Mouse (Mus musculus): ENCODE measurements around the gene Dnajb7. TPM values are rescaled to one million over a fixed set of nuclear protein-coding genes. Genes with fewer than 3 reads are reported as not detected.

Dnajb7 gene
- polyA plus RNA-seq, 1 experiment from 2014 or later = 1.2 TPM

- H3K9ac ChIP-seq (ENCODE audit: low read depth, low read length) = no peak overlapping the region
- peaks cover 8% of the 10 kb centered on the region; the same call in 1 of the 2 replicates for H3K36me3 ChIP-seq (ENCODE audit: control insufficient read depth, insufficient read depth, low read length)
- no peaks in the 10 kb centered on the region for H3K4me1 ChIP-seq (replicated peaks; ENCODE audit: control insufficient read depth, insufficient read depth, low read length)
- H3K4me3 ChIP-seq (ENCODE audit: low read depth, low read length) = no peak overlapping the region
- H3K4me2 ChIP-seq (replicated peaks; ENCODE audit: low read depth, low read length) = no peak overlapping the region
- no peaks in the 10 kb centered on the region for H3K27me3 ChIP-seq (ENCODE audit: control insufficient read depth, insufficient read depth, low read length)
- no peak overlapping the region for H3K27ac ChIP-seq (ENCODE audit: low read depth, low read length)
- 98% methylated on average over 5 of the region's 5 CpGs for WGBS
- DNase-seq (ENCODE audit: low spot score) = no peak
- ATAC-seq (ENCODE audit: low FRiP score) = no peak
- no peaks in the 10 kb centered on the region for H3K9me3 ChIP-seq (ENCODE audit: control insufficient read depth, low read length)
Observed at GRCm38 (mm10) chr15:81386327-81386726, 21.8 kb downstream of the Dnajb7 start.

- no peak overlapping the region for H3K4me3 ChIP-seq (ENCODE audit: low read depth, low read length)
- no peaks in the 10 kb centered on the region for H3K9me3 ChIP-seq (ENCODE audit: control insufficient read depth, low read length)
- no peak overlapping the region for H3K27ac ChIP-seq (ENCODE audit: low read depth, low read length)
- peaks cover 11% of the 10 kb centered on the region for H3K36me3 ChIP-seq (ENCODE audit: control insufficient read depth, insufficient read depth, low read length)
- no peak for DNase-seq (ENCODE audit: low spot score)
- no peak overlapping the region for H3K9ac ChIP-seq (ENCODE audit: low read depth, low read length)
- H3K4me2 ChIP-seq (replicated peaks; ENCODE audit: low read depth, low read length) = no peak overlapping the region
- no peaks in the 10 kb centered on the region for H3K4me1 ChIP-seq (replicated peaks; ENCODE audit: control insufficient read depth, insufficient read depth, low read length)
- no peaks in the 10 kb centered on the region for H3K27me3 ChIP-seq (ENCODE audit: control insufficient read depth, insufficient read depth, low read length)
- ATAC-seq (ENCODE audit: low FRiP score) = no peak
- 86% methylated on average over 2 of the region's 2 CpGs for WGBS
Observed at GRCm38 (mm10) chr15:81378845-81379244, 29.3 kb downstream of the Dnajb7 start.

- Histone ChIP-seq H3K9ac (ENCODE audit: low read depth, low read length) (no peak overlapping the region), H3K4me1 (replicated peaks; ENCODE audit: control insufficient read depth, insufficient read depth, low read length) (no peaks in the 10 kb centered on the region), H3K27ac (ENCODE audit: low read depth, low read length) (no peak overlapping the region), H3K4me2 (replicated peaks; ENCODE audit: low read depth, low read length) (no peak overlapping the region), H3K4me3 (ENCODE audit: low read depth, low read length) (no peak overlapping the region), H3K9me3 (ENCODE audit: control insufficient read depth, low read length) (no peaks in the 10 kb centered on the region), H3K27me3 (ENCODE audit: control insufficient read depth, insufficient read depth, low read length) (no peaks in the 10 kb centered on the region), H3K36me3 (ENCODE audit: control insufficient read depth, insufficient read depth, low read length) (peaks cover 8% of the 10 kb centered on the region)
- DNase-seq (ENCODE audit: low spot score) (no peak), ATAC-seq (ENCODE audit: low FRiP score) (no peak)
- 93% methylated on average over 11 of the region's 11 CpGs for WGBS
Observed at GRCm38 (mm10) chr15:81374621-81375020, 33.5 kb downstream of the Dnajb7 start.

- Histone ChIP-seq H3K4me1 (replicated peaks; ENCODE audit: control insufficient read depth, insufficient read depth, low read length) (no peaks in the 10 kb centered on the region), H3K4me2 (replicated peaks; ENCODE audit: low read depth, low read length) (no peak overlapping the region), H3K9me3 (ENCODE audit: control insufficient read depth, low read length) (no peaks in the 10 kb centered on the region), H3K4me3 (ENCODE audit: low read depth, low read length) (no peak overlapping the region), H3K27ac (ENCODE audit: low read depth, low read length) (no peak overlapping the region), H3K9ac (ENCODE audit: low read depth, low read length) (no peak overlapping the region), H3K27me3 (ENCODE audit: control insufficient read depth, insufficient read depth, low read length) (no peaks in the 10 kb centered on the region), H3K36me3 (ENCODE audit: control insufficient read depth, insufficient read depth, low read length) (peaks cover 14% of the 10 kb centered on the region)
- no peak for ATAC-seq (ENCODE audit: low FRiP score)
- no peak for DNase-seq (ENCODE audit: low spot score)
- 77% methylated on average over 1 of the region's 1 CpGs for WGBS
Observed at GRCm38 (mm10) chr15:81370356-81370755, 37.7 kb downstream of the Dnajb7 start.

GRCm38 (mm10) chr15:81368601-81369000 is 39.5 kb downstream of the Dnajb7 start:
- Histone ChIP-seq H3K9ac (ENCODE audit: low read depth, low read length) (no peak overlapping the region), H3K4me1 (replicated peaks; ENCODE audit: control insufficient read depth, insufficient read depth, low read length) (no peaks in the 10 kb centered on the region), H3K27ac (ENCODE audit: low read depth, low read length) (no peak overlapping the region), H3K36me3 (ENCODE audit: control insufficient read depth, insufficient read depth, low read length) (peaks cover 9% of the 10 kb centered on the region; the same call in 1 of the 2 replicates), H3K27me3 (ENCODE audit: control insufficient read depth, insufficient read depth, low read length) (no peaks in the 10 kb centered on the region), H3K4me3 (ENCODE audit: low read depth, low read length) (no peak overlapping the region), H3K4me2 (replicated peaks; ENCODE audit: low read depth, low read length) (no peak overlapping the region), H3K9me3 (ENCODE audit: control insufficient read depth, low read length) (no peaks in the 10 kb centered on the region)
- WGBS = 96% methylated on average over 1 of the region's 1 CpGs
- ATAC-seq (ENCODE audit: low FRiP score) (no peak), DNase-seq (ENCODE audit: low spot score) (no peak)

GRCm38 (mm10) chr15:81366241-81366640 is 41.9 kb downstream of the Dnajb7 start:
- Histone ChIP-seq H3K27ac (ENCODE audit: low read depth, low read length) (no peak overlapping the region), H3K36me3 (ENCODE audit: control insufficient read depth, insufficient read depth, low read length) (peaks cover 9% of the 10 kb centered on the region; the same call in 1 of the 2 replicates), H3K4me1 (replicated peaks; ENCODE audit: control insufficient read depth, insufficient read depth, low read length) (no peaks in the 10 kb centered on the region), H3K27me3 (ENCODE audit: control insufficient read depth, insufficient read depth, low read length) (no peaks in the 10 kb centered on the region), H3K4me2 (replicated peaks; ENCODE audit: low read depth, low read length) (no peak overlapping the region), H3K9ac (ENCODE audit: low read depth, low read length) (no peak overlapping the region), H3K9me3 (ENCODE audit: control insufficient read depth, low read length) (no peaks in the 10 kb centered on the region), H3K4me3 (ENCODE audit: low read depth, low read length) (no peak overlapping the region)
- no peak for ATAC-seq (ENCODE audit: low FRiP score)
- no peak for DNase-seq (ENCODE audit: low spot score)
- 90% methylated on average over 4 of the region's 4 CpGs for WGBS

GRCm38 (mm10) chr15:81365246-81365645 is 42.9 kb downstream of the Dnajb7 start:
- Histone ChIP-seq H3K36me3 (ENCODE audit: control insufficient read depth, insufficient read depth, low read length) (peaks cover 9% of the 10 kb centered on the region; the same call in 1 of the 2 replicates), H3K27me3 (ENCODE audit: control insufficient read depth, insufficient read depth, low read length) (no peaks in the 10 kb centered on the region), H3K4me2 (replicated peaks; ENCODE audit: low read depth, low read length) (no peak overlapping the region), H3K4me1 (replicated peaks; ENCODE audit: control insufficient read depth, insufficient read depth, low read length) (no peaks in the 10 kb centered on the region; the same call in 1 of the 2 replicates), H3K27ac (ENCODE audit: low read depth, low read length) (no peak overlapping the region), H3K9ac (ENCODE audit: low read depth, low read length) (no peak overlapping the region), H3K9me3 (ENCODE audit: control insufficient read depth, low read length) (no peaks in the 10 kb centered on the region), H3K4me3 (ENCODE audit: low read depth, low read length) (no peak overlapping the region)
- no peak for ATAC-seq (ENCODE audit: low FRiP score)
- DNase-seq (ENCODE audit: low spot score) = no peak
- 93% methylated on average over 8 of the region's 8 CpGs for WGBS

- no peaks in the 10 kb centered on the region for H3K9me3 ChIP-seq (ENCODE audit: control insufficient read depth, low read length)
- H3K9ac ChIP-seq (ENCODE audit: low read depth, low read length) = no peak overlapping the region
- H3K4me3 ChIP-seq (ENCODE audit: low read depth, low read length) = no peak overlapping the region
- H3K36me3 ChIP-seq (ENCODE audit: control insufficient read depth, insufficient read depth, low read length) = peaks cover 9% of the 10 kb centered on the region; the same call in 1 of the 2 replicates
- no peak for DNase-seq (ENCODE audit: low spot score)
- ATAC-seq (ENCODE audit: low FRiP score) = no peak
- H3K27me3 ChIP-seq (ENCODE audit: control insufficient read depth, insufficient read depth, low read length) = no peaks in the 10 kb centered on the region
- H3K4me2 ChIP-seq (replicated peaks; ENCODE audit: low read depth, low read length) = no peak overlapping the region
- H3K4me1 ChIP-seq (replicated peaks; ENCODE audit: control insufficient read depth, insufficient read depth, low read length) = no peaks in the 10 kb centered on the region; the same call in 1 of the 2 replicates
- no peak overlapping the region for H3K27ac ChIP-seq (ENCODE audit: low read depth, low read length)
- 95% methylated on average over 1 of the region's 1 CpGs for WGBS
Observed at GRCm38 (mm10) chr15:81364271-81364670, 43.8 kb downstream of the Dnajb7 start.

- no peak overlapping the region for H3K4me3 ChIP-seq (ENCODE audit: low read depth, low read length)
- H3K4me2 ChIP-seq (replicated peaks; ENCODE audit: low read depth, low read length) = no peak overlapping the region
- DNase-seq (ENCODE audit: low spot score) (no peak), ATAC-seq (ENCODE audit: low FRiP score) (no peak)
- WGBS = 90% methylated on average over 1 of the region's 1 CpGs
- H3K36me3 ChIP-seq (ENCODE audit: control insufficient read depth, insufficient read depth, low read length) = peaks cover 9% of the 10 kb centered on the region; the same call in 1 of the 2 replicates
- H3K27ac ChIP-seq (ENCODE audit: low read depth, low read length) = no peak overlapping the region
- no peaks in the 10 kb centered on the region; the same call in 1 of the 2 replicates for H3K4me1 ChIP-seq (replicated peaks; ENCODE audit: control insufficient read depth, insufficient read depth, low read length)
- no peaks in the 10 kb centered on the region for H3K27me3 ChIP-seq (ENCODE audit: control insufficient read depth, insufficient read depth, low read length)
- H3K9me3 ChIP-seq (ENCODE audit: control insufficient read depth, low read length) = no peaks in the 10 kb centered on the region
- H3K9ac ChIP-seq (ENCODE audit: low read depth, low read length) = no peak overlapping the region
Observed at GRCm38 (mm10) chr15:81362501-81362900, 45.6 kb downstream of the Dnajb7 start.
